Mouse (Mus musculus) CH12.LX (cell line): ENCODE data around the gene Lifr. TPM values are rescaled to one million over a fixed set of nuclear protein-coding genes. Genes with fewer than 3 reads are reported as not detected.

Experiments used
- DNase-seq: peaks from one replicate; pipeline ENCODE4 v3.0.0-alpha.2; 2013; ENCODE audit errors: extremely low read depth
- H3K27ac ChIP-seq: 2 replicates; pipeline ENCODE4 v1.5.1; 2012; ENCODE audit warnings: low read depth, mild to moderate bottlenecking, control low read depth, moderate library complexity; ENCODE audit not compliant: insufficient read depth
- H3K27me3 ChIP-seq: replicated peaks from 2 replicates; pipeline ENCODE3; 2012; ENCODE audit warnings: inconsistent platforms
- H3K36me3 ChIP-seq, 2 experiments: replicated peaks in 1 of 2; 2 replicates each; pipeline versions ENCODE3 to v1.6.1; 2012; ENCODE audit warnings: inconsistent platforms in 1 of 2, low read length in 1 of 2, mild to moderate bottlenecking in 1 of 2, mixed read lengths in 1 of 2, moderate library complexity in 1 of 2; ENCODE audit not compliant: control insufficient read depth in 1 of 2, insufficient read depth in 1 of 2
- H3K4me1 ChIP-seq, 2 experiments: 2 replicates each; pipeline ENCODE4 v1.6.1; 2012; ENCODE audit warnings: inconsistent platforms in 1 of 2, moderate library complexity in 1 of 2; ENCODE audit not compliant: insufficient read depth in 2 of 2, control insufficient read depth in 1 of 2
- H3K4me2 ChIP-seq: 2 replicates; pipeline ENCODE4 v1.6.1; 2012; ENCODE audit warnings: low read depth, mild to moderate bottlenecking, control low read depth; ENCODE audit not compliant: poor library complexity, insufficient read depth, severe bottlenecking
- H3K4me3 ChIP-seq, 3 experiments: fragments of 150-350 bp in 1 of 3; sonication (generic) in 1 of 3; replicated peaks in 1 of 3; 2 replicates each; pipeline versions ENCODE3 to v1.5.1; 2011 to 2012; ENCODE audit warnings: low read depth in 2 of 3, low read length in 2 of 3, mild to moderate bottlenecking in 2 of 3, moderate library complexity in 2 of 3, control low read depth in 1 of 3, improper control_type of control experiment in 1 of 3, inconsistent platforms in 1 of 3, mixed read lengths in 1 of 3; ENCODE audit not compliant: poor library complexity in 1 of 3
- H3K79me2 ChIP-seq: replicated peaks from 2 replicates; pipeline ENCODE4 v1.6.1; 2012; ENCODE audit warnings: mild to moderate bottlenecking, moderate library complexity; ENCODE audit not compliant: control insufficient read depth, poor library complexity, insufficient read depth, severe bottlenecking; ENCODE audit errors: extremely low read depth
- H3K9ac ChIP-seq: 2 replicates; pipeline ENCODE4 v1.6.1; 2012; ENCODE audit warnings: low read depth, mild to moderate bottlenecking, control low read depth, moderate library complexity; ENCODE audit not compliant: insufficient read depth
- H3K9me3 ChIP-seq: replicated peaks from 2 replicates; pipeline ENCODE3; 2012; ENCODE audit warnings: low read length, inconsistent platforms, mixed read lengths
- CTCF ChIP-seq, 2 experiments: IDR thresholded peaks in 1 of 2; conservative IDR thresholded peaks in 1 of 2; 2 replicates each; pipeline ENCODE4 v1.5.1; 2011 to 2012; ENCODE audit warnings: low read depth in 2 of 2, low read length in 2 of 2, improper control_type of control experiment in 1 of 2, inconsistent platforms in 1 of 2, mild to moderate bottlenecking in 1 of 2, moderate library complexity in 1 of 2
- ETS1 ChIP-seq: conservative IDR thresholded peaks from 2 replicates; pipeline ENCODE4 v1.6.1; 2012; ENCODE audit warnings: low read depth, mild to moderate bottlenecking, inconsistent platforms, low read length, improper control_type of control experiment, moderate library complexity
- JUN ChIP-seq: IDR thresholded peaks from 2 replicates; pipeline ENCODE4 v1.6.1; 2011; ENCODE audit warnings: low read depth, mild to moderate bottlenecking, low read length, improper control_type of control experiment, moderate library complexity; ENCODE audit not compliant: insufficient read depth
- MAFK ChIP-seq: IDR thresholded peaks from 2 replicates; pipeline ENCODE4 v1.6.1; 2011; ENCODE audit warnings: low read length, improper control_type of control experiment; ENCODE audit not compliant: insufficient replicate concordance
- MYC ChIP-seq: IDR thresholded peaks from 2 replicates; pipeline ENCODE4 v1.6.1; 2011; ENCODE audit warnings: low read depth, mild to moderate bottlenecking, improper control_type of control experiment, low read length
- NRF1 ChIP-seq: IDR thresholded peaks from 2 replicates; pipeline ENCODE4 v1.6.1; 2014; ENCODE audit warnings: low read depth, mild to moderate bottlenecking, inconsistent platforms, low read length, improper control_type of control experiment, moderate library complexity
- PAX5 ChIP-seq: IDR thresholded peaks from 2 replicates; pipeline ENCODE4 v1.6.1; 2012; ENCODE audit warnings: low read length, inconsistent platforms, mixed read lengths
- RAD21 ChIP-seq: IDR thresholded peaks from 2 replicates; pipeline ENCODE4 v1.6.1; 2011; ENCODE audit warnings: low read depth, mild to moderate bottlenecking, low read length, improper control_type of control experiment, moderate library complexity
- SMC3 ChIP-seq: IDR thresholded peaks from 2 replicates; pipeline ENCODE4 v1.6.1; 2011; ENCODE audit warnings: low read depth, low read length, improper control_type of control experiment
- TCF12 ChIP-seq: IDR thresholded peaks from 2 replicates; pipeline ENCODE4 v1.6.1; 2014; ENCODE audit warnings: low read depth, mild to moderate bottlenecking, inconsistent platforms, low read length, improper control_type of control experiment
- USF2 ChIP-seq: conservative IDR thresholded peaks from 2 replicates; pipeline ENCODE4 v1.6.1; 2011; ENCODE audit warnings: low read depth, low read length, improper control_type of control experiment
- ZMIZ1 ChIP-seq: IDR thresholded peaks from 2 replicates; pipeline ENCODE4 v1.6.1; 2012; ENCODE audit warnings: low read depth, mild to moderate bottlenecking, inconsistent platforms, low read length, improper control_type of control experiment
- ZNF384 ChIP-seq: IDR thresholded peaks from 2 replicates; pipeline ENCODE4 v1.6.1; 2012; ENCODE audit warnings: low read depth, low read length, improper control_type of control experiment, inconsistent platforms
- dilution Hi-C: fragments of 300-500 bp; cut with MboI; formaldehyde crosslinking; loops from 2 replicates; pipeline ENCODE4 v1.14.3; 2020; ENCODE audit warnings: low sequenced_read_pairs; ENCODE audit not compliant: extremely low pct_unique_long_range_greater_than_20kb, extremely low pct_ligation_motif_present
- in situ Hi-C: fragments of 300-500 bp; cut with MboI; formaldehyde crosslinking; loops from 3 replicates; pipeline ENCODE4 v1.14.3; 2019; ENCODE audit warnings: low sequenced_read_pairs, low pct_ligation_motif_present, low pct_unique_long_range_greater_than_20kb, mixed read lengths
- polyA plus RNA-seq: library from polyadenylated mRNA; unstranded; fragments of >175 nt; gene quantifications from 2 replicates; pipeline ENCODE4 v1.2.1, GENCODE M21; 2012; ENCODE audit warnings: low read depth; ENCODE audit not compliant: insufficient read length
- total RNA-seq, 2 experiments: library from RNA; depleted of rRNA; stranded (reverse); fragments of 300-350 nt in 1 of 2; fragments of >200 nt in 1 of 2; gene quantifications; 2 replicates each; pipeline ENCODE4 v1.2.3; 2012 to 2014

The Lifr gene
- total and polyA plus RNA-seq, 3 experiments: 0.03 TPM; not detected in 2

DNA sequence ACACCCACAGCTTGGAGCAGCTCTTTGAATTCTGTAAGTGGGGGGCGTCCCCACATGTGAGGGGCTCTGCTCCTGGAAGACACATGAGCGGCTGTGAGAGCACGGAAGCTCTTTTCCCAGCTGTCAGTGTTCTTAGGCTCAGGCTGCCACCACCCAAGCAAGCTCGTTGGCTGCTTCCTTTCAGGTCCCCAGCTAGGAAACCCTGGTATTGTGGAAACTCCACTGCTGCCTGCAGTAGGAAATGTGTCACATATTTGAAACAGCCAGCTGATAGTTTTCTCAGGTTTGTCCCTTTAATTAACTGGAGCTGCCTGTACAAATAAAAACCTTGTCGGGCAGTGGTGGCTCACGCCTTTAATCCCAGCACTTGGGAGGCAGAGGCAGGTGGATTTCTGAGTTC, 73.4 kb downstream of the Lifr start:
- no peaks in the 10 kb centered on the region for H3K79me2 ChIP-seq
- H3K4me3 ChIP-seq: no peak overlapping the region
- H3K9ac ChIP-seq: no peak overlapping the region
- no peak overlapping the region for H3K4me2 ChIP-seq
- H3K36me3 ChIP-seq: no peaks in the 10 kb centered on the region
- no peak for DNase-seq
- H3K4me1 ChIP-seq: no peaks in the 10 kb centered on the region
- no peak for TF ChIP-seq PAX5
- in situ Hi-C loops (no loop called here), dilution Hi-C loops (no loop called here)
- H3K27ac ChIP-seq: no peak overlapping the region
- peaks cover 84% of the 10 kb centered on the region for H3K27me3 ChIP-seq
- H3K9me3 ChIP-seq: no peaks in the 10 kb centered on the region

DNA sequence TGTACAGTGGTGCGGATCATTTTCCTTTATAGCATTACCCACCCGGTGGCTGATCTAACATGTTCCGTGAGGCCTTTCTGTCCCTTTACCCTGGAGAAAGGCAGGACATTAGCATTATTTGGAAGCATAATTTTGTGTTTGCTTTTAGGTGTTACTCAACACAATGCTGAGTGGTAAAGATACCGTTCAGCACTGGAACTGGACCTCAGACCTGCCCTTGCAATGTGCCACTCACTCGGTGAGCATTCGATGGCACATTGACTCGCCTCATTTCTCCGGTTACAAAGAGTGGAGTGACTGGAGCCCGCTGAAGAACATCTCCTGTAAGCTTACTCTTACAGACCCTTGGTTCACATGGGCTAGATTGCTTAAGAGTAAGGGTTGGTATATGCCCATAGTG, 76.3 kb downstream of the Lifr start:
- no peak for DNase-seq
- peaks cover 86% of the 10 kb centered on the region for H3K27me3 ChIP-seq
- no peaks in the 10 kb centered on the region for H3K4me1 ChIP-seq
- in situ Hi-C loops: no loop called here
- H3K4me2 ChIP-seq: no peak overlapping the region
- TF ChIP-seq MYC (no peak), MAFK (no peak), SMC3 (no peak), ZNF384 (no peak), JUN (no peak), USF2 (no peak), ZMIZ1 (no peak), RAD21 (no peak), CTCF (conservative IDR thresholded peaks at IDR 0.05 in 1 of 2, IDR thresholded peaks at IDR 0.05 in 1 of 2; ENCODE audit: low read depth in 2 of 2, low read length in 2 of 2) (no peak), PAX5 (no peak), NRF1 (no peak)
- H3K9ac ChIP-seq: no peak overlapping the region
- no peaks in the 10 kb centered on the region for H3K79me2 ChIP-seq
- H3K27ac ChIP-seq: no peak overlapping the region
- no peaks in the 10 kb centered on the region for H3K9me3 ChIP-seq
- no peak overlapping the region for H3K4me3 ChIP-seq
- no peaks in the 10 kb centered on the region for H3K36me3 ChIP-seq
- dilution Hi-C loops: no loop called here

DNA sequence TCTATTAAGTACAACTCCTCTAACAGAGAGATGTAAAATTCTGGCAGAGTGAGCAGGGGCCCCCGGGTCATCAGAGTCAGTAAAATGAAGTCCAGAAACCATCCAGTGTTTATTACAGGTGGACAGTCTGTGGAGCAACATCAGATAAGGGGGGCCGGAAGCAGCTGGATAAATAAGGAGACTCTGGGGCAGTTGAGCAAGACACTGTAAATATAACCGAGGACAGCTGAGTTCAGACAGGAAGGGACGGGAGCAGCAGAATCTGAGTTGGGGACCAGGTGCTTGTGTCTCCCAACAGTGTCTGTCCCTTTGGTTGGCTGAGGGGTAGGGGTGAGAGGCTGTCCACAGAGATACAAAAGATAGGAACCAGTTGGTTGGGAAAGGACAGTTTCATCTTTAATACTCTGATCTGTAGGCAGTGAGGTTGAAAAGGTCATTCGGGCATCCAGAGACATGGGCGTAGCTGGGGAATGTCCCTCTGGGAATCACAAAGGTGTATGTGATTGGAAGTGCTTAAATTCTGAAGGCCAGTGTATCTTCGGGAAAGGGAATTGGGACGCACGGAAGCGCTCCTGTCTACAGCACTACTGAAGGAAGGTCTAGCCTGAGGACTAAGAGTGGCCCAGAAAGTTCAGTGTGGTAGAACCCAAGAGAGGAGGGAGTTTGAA, 77.0 kb downstream of the Lifr start:
- no peak overlapping the region for H3K4me3 ChIP-seq
- H3K27ac ChIP-seq: no peak overlapping the region
- TF ChIP-seq ZNF384 (no peak), CTCF (conservative IDR thresholded peaks at IDR 0.05 in 1 of 2, IDR thresholded peaks at IDR 0.05 in 1 of 2; ENCODE audit: low read depth in 2 of 2, low read length in 2 of 2) (no peak), ETS1 (no peak), TCF12 (no peak)
- no peak for DNase-seq
- no peak overlapping the region for H3K4me2 ChIP-seq
- H3K9ac ChIP-seq: no peak overlapping the region
- dilution Hi-C loops (no loop called here), in situ Hi-C loops (no loop called here)
- H3K27me3 ChIP-seq: peaks cover 84% of the 10 kb centered on the region
- H3K9me3 ChIP-seq: no peaks in the 10 kb centered on the region
- no peaks in the 10 kb centered on the region for H3K36me3 ChIP-seq
- H3K79me2 ChIP-seq: no peaks in the 10 kb centered on the region
- no peaks in the 10 kb centered on the region for H3K4me1 ChIP-seq
